Mouse (Mus musculus) right cerebral cortex, adult 18-20 months (tissue): Measurements from ENCODE around the gene Sipa1l3.

ENCODE experiments used
- DNase-seq: peaks from one replicate; pipeline ENCODE4 v3.0.0; 2022; ENCODE audit warnings: mixed read lengths

Gene Sipa1l3

DNA sequence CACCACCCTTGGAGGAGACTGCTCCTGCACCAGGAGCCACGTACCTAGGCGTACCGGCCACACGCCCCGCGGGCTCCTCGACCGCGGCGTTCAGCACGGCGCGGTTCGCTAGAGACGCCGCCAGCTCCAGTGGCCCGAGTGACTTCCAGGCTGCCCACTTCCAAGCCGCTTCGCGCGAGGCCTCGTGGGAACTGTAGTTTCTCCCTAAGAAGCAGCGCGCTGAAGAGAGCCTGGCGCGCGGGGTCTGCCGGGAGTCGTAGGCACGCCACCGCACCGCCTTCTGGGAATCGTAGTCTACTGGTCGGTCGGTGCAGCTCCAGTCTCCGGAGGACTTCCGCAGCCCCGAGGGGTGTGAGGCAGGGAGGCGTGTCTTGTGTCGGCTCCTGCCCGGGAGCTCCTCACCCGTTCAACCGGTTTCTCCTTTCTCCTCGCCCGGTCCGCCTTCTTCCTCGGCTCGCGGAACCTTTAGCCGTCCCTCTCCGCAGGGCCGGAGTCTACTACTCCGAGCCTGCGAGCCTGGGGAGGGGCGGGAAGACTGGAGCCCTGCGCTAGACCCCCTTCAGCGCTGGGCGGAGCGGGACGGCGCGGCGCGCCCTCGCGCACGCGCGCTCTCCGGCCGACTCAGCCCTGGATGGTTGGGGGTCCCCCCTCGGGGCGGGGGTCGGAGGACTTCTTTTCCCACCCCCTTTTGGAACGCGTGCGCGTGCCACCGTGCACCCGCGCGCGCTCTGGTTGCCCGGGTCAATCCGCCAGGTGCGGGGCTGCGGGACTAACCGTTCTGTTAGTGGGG is at the start of gene Sipa1l3:
Sipa1l3 (minus strand) TSS at position 221 of the 790 bp plus-strand sequence.
- peak; percentile 98 for DNase-seq

DNA sequence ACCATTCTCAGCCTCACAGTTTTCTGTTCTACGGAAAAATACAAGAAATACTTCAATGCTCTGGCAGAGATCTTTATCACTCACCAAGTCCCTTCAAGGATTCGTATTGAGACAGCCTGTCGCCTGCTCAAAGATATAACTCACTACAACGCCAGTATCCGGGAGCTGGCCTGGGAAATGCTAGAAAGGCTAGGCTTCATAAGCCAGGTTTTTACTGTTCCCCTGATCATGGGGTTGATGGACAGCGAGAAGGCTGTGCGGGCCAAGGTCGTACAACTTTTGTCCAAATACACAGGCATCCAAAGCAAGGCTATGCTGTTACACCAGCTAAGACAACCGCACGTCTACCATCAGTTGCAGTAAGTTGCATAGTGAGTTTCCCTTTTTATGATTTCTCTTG is 44.6 kb upstream of the Sipa1l3 start:
- no peak for DNase-seq

DNA sequence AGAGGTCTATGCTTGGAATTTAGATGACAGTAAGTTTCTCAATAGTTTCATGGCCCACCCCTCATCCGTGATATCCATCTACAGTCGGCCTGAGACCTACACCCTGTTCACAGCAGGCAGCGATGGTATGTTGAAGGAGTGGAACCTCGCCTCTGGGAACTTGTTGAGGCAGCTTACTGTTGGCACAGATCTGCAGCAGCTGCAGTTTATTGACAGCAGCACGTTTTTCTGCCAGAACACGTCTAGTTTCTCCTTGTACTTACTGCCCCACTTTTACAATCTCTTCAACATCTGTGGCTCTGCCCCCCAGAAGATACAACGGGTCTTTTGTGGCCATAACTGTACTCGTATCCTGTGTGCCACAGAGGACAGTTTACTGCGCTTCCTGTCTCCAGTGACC is 42.6 kb upstream of the Sipa1l3 start:
- no peak for DNase-seq

DNA sequence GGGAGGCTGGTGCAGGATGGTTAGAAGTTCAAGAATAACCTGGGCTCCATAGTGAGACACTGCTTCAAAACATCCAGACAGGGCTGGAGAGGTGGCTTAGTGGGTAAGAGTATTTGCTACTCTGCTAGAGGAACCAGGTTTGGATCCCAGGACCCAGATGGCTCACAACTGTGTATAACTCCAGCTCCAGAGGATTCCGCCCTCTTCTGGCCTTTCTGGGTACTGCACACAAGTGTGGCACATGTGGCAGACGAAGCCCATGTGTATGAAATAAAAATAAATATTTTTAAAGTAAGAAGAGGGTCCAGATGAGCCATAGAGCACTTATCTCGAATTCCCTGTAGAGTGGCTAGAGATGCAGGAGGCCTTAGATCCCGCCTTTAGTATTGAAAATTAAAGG is 40.8 kb upstream of the Sipa1l3 start:
- DNase-seq, result no peak

- DNase-seq, result no peak
Measured at GRCm38 (mm10) chr7:29558744-29559143, 40.3 kb upstream of the Sipa1l3 start.

GRCm38 (mm10) chr7:29556283-29556682 is 37.8 kb upstream of the Sipa1l3 start:
- DNase-seq, result no peak

- DNase-seq, result no peak
Measured at GRCm38 (mm10) chr7:29555521-29555920, 37.1 kb upstream of the Sipa1l3 start.

- no peak for DNase-seq
Measured at GRCm38 (mm10) chr7:29555051-29555450, 36.6 kb upstream of the Sipa1l3 start.

DNA sequence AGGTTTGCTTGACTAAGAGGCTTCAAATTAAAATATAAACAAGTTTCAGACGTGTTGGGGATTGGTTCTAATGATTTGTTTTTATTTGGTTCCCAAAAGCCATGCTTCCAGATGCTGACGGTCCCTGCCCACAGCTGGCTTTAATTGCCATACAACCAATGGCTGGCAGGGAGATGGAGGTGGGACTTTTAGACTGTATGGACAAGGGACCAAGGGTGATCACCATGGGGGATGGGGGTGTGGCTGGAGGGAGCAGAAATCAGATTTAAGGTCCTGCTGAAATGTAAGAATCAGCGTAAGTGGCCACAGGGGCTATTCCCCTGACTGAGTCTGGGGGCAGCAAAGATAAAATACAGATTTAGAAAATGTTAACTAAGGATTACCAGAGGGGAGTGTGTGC is 32.2 kb upstream of the Sipa1l3 start:
- no peak for DNase-seq

DNA sequence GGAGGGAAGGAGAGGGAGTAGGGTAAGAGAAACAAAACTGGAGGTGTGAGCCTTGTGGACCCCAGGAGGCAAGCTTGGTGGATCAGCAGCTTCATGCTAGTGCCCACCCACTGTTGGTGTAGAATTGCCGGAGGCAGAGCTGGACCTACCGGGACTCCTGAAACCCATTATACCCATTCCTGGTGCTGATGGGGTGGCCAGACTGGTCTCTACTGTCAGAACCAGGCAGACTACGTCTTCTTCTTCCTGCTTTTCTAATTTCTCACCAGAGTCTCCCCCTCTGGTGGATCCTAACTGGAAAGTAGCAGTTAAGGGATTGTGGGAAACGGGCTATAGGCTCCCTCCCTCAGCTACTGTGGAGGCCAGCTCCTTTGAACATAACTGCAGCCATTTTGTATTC is 23.2 kb upstream of the Sipa1l3 start:
- no peak for DNase-seq

- DNase-seq, result no peak
Measured at GRCm38 (mm10) chr7:29541186-29541585, 22.7 kb upstream of the Sipa1l3 start.

GRCm38 (mm10) chr7:29540631-29541030 is 22.2 kb upstream of the Sipa1l3 start:
- no peak for DNase-seq

DNA sequence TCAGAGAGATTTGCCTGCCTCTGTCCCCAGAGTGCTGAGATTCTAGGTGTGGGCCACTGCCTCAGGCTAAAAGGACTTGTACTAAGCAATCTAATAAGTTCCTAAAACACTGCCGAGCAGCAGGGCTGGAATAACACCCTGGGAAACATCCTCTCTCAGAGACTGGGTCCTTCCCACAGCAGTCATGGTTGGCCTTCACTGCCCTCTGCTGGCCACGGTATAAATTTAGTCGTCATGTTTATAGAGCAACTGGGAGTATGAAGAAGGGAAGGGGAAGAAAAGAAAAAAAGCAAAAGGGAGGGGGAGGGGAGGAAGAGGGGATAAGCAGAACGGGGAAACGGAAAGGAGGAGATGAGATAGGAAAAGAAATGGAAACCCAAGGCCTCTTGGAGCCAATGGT is 5.3 kb upstream of the Sipa1l3 start:
- peak; percentile 78 for DNase-seq

- peak; percentile 79 for DNase-seq
Measured at GRCm38 (mm10) chr7:29521841-29522575, 3.6 kb upstream of the Sipa1l3 start.

- DNase-seq, result no peak
Measured at GRCm38 (mm10) chr7:29521365-29521764, 2.9 kb upstream of the Sipa1l3 start.

- DNase-seq, result no peak
Measured at GRCm38 (mm10) chr7:29520794-29521193, 2.4 kb upstream of the Sipa1l3 start.

GRCm38 (mm10) chr7:29519211-29519550 is 740 bp upstream of the Sipa1l3 start:
- no peak for DNase-seq

- DNase-seq, result no peak
Measured at GRCm38 (mm10) chr7:29518054-29518420, 404 bp downstream of the Sipa1l3 start.

- DNase-seq, result no peak
Measured at GRCm38 (mm10) chr7:29517178-29517577, 1.3 kb downstream of the Sipa1l3 start.

DNA sequence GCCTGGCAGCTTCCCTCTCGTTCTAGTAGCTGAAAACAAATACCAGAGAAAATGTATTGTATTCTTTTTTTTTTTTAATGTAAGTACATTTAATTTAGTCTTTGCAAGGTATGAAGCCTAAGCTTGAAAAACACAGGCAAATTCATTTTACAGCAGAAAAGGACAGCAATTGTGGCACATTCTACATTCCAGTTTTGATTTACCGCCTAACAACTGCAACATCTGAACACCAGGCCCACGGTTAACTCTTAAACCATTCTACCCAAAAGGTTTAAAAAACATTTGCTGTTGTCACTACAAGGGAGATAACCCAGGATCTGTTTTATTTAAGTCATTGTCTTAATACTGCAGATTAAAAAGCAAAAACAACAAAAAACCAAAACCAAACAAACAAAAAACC is 2.8 kb downstream of the Sipa1l3 start:
- no peak for DNase-seq

DNA sequence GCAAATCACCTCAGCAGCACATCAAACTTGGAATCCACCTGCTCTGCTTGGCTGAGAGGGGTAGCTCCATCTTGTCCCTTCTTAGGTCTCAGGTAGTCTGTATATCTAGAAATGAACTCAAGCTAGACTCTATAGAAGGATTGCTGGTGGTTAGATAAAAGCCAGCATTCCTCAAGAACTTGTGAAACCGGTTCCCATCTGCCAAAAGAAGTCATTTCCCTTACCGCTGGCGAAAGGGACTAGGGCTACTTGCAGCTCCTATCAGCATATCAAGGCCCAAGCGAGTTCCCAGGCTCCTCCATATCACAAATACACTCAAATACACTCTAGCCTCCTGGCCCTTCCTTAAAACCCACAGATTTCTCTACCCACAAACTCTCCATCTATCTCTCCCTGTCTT is 5.7 kb downstream of the Sipa1l3 start:
- no peak for DNase-seq

- DNase-seq, result peak; percentile 54
Measured at GRCm38 (mm10) chr7:29511598-29512275, 6.7 kb downstream of the Sipa1l3 start.

DNA sequence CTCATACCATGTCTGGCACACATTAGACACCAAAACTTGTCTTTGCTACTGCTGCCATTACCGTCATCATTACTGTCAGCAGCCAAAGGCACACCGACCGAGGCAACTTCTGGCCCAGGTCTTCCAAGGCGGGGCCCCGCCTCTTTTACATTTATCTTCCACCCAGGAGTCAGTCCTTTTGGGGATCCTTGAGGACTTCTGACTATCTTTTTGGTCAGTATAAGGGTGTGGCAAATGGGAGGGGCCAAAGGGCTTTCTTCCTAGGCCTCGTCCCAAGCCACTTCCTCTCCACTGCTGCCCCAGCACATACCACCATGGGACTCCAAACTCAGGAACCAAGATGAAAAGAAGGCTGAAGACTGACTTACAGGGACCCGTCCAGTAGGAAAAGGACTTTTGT is 9.9 kb downstream of the Sipa1l3 start:
- DNase-seq, result no peak
